Comparison of ENCODE assay signal across 8 mouse cellular contexts in the genomic region with DNA sequence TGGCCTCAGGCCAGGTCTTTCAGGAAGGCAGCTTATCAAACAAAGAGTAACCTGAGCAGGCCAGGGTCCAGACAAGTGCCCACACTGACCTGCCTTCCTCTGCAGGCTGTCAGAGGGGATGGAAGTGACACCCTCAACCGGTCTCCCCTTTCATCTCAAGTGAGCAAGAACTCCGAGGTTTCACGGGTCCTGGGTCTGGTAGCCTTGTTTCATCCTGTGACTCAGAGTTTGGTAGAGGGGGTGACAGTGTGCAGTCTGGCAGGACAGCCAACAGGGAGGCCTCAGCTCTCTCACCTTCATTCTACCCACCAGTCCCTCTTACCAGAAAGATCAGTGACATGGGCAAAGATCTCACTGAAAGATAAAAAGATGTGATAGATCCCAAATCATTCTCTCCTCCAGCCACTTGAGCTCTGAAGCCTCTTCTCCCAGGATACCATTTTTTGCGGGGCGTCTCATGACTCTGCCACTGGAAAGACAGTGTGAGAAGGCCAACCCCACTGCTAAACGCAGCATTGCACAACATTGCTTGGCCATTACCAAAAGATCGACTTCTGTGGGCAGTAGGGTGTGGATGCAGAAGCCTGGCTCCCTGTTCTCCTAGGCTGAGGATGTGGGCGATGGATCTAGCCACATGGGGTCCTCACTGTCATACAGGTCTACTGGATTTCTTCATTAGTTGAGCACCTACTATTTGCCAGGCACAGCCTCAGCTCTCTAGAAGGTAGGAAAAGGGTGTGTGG. TPM values are rescaled to one million over a fixed set of nuclear protein-coding genes. Genes with fewer than 3 reads are reported as not detected.
DNase-seq lines count a peak whose midpoint lies in the region; ATAC-seq and TF ChIP-seq lines count a peak whose summit lies in the region.

Maff (plus strand) TSS at position 571 of the 743 bp plus-strand sequence.

- H3K9me3 ChIP-seq in ES-Bruce4 (replicated peaks; ENCODE audit: control insufficient read depth, insufficient read depth, low read length, poor library complexity, severe bottlenecking) = no peaks in the 10 kb centered on the region
- no peaks in the 10 kb centered on the region for H3K9me3 ChIP-seq in heart, postnatal 0 days (replicated peaks; ENCODE audit: control insufficient read depth, low read length)
- H3K9me3 ChIP-seq in midbrain, embryonic 10.5 days (replicated peaks) = no peaks in the 10 kb centered on the region

- no peak within 1 kb of the TSS; the same call in 1 of the 2 replicates for H3K27ac ChIP-seq in ES-Bruce4 (ENCODE audit: insufficient read depth, low read length)
- H3K27ac ChIP-seq in heart, postnatal 0 days (ENCODE audit: low read depth) = peak within 1 kb of the TSS; percentile 98
- H3K27ac ChIP-seq in midbrain, embryonic 10.5 days (replicated peaks) = peak within 1 kb of the TSS; percentile 89

- no peaks in the 10 kb centered on the region for H3K27me3 ChIP-seq in ES-Bruce4 (ENCODE audit: control insufficient read depth, insufficient read depth, low read length, poor library complexity, severe bottlenecking)
- H3K27me3 ChIP-seq in heart, postnatal 0 days (ENCODE audit: control insufficient read depth, insufficient read depth, low read length) = no peaks in the 10 kb centered on the region
- peaks cover 43% of the 10 kb centered on the region for H3K27me3 ChIP-seq in midbrain, embryonic 10.5 days (ENCODE audit: low read depth, poor library complexity, severe bottlenecking)

- H3K9ac ChIP-seq in ES-Bruce4 (ENCODE audit: low read depth, poor library complexity, severe bottlenecking) = peak within 1 kb of the TSS; percentile 68
- peak within 1 kb of the TSS; percentile 84 for H3K9ac ChIP-seq in heart, postnatal 0 days (replicated peaks; ENCODE audit: low read depth, low read length)

- ATAC-seq in heart, postnatal 0 days (ENCODE audit: insufficient read depth, low read depth) = no peak
- no peak for ATAC-seq in monocyte, adult 5-6 weeks (replicated peaks; ENCODE audit: insufficient number of reproducible peaks, low FRiP score, low TSS enrichment, poor library complexity, severe bottlenecking)

- WGBS in heart, postnatal 0 days = 52% methylated on average over 8 of the region's 8 CpGs
- WGBS in midbrain, embryonic 10.5 days = 52% methylated on average over 8 of the region's 8 CpGs

- TF ChIP-seq EP300 in ES-Bruce4 (IDR thresholded peaks at IDR 0.05; ENCODE audit: insufficient read depth, low read depth, low read length) = no peak
- TF ChIP-seq EP300 in heart, postnatal 0 days (IDR thresholded peaks at IDR 0.05; ENCODE audit: low read depth) = no peak

- H3K36me3 ChIP-seq in ES-Bruce4 (ENCODE audit: control insufficient read depth, insufficient read depth, low read length, poor library complexity, severe bottlenecking) = no peaks in the 10 kb centered on the region
- no peaks in the 10 kb centered on the region for H3K36me3 ChIP-seq in heart, postnatal 0 days (replicated peaks; ENCODE audit: control insufficient read depth, insufficient read depth, low read length)
- H3K36me3 ChIP-seq in midbrain, embryonic 10.5 days = no peaks in the 10 kb centered on the region

- H3K4me1 ChIP-seq in ES-Bruce4 (ENCODE audit: control insufficient read depth, insufficient read depth, low read length) = peaks cover 2% of the 10 kb centered on the region
- peaks cover 20% of the 10 kb centered on the region for H3K4me1 ChIP-seq in heart, postnatal 0 days (ENCODE audit: control insufficient read depth, insufficient read depth)
- peaks cover 32% of the 10 kb centered on the region for H3K4me1 ChIP-seq in midbrain, embryonic 10.5 days

- peak; percentile 95 for DNase-seq in heart, adult 11 months
- no peak for DNase-seq in heart, postnatal 36 days
- DNase-seq in heart, postnatal 0 days (ENCODE audit: low spot score) = no peak
- DNase-seq in midbrain, embryonic 10.5 days (ENCODE audit: low spot score) = no peak
- DNase-seq in cerebellum, postnatal 10 days = no peak
- no peak for DNase-seq in right cerebral cortex, postnatal 14 days

- intact Hi-C loops in heart, postnatal 36 days (cut with DNase I) = loop anchor here (2.0 to 5.0 kb wide), 2 partner anchors 17 to 104 kb away; partner anchors contain the start of gene Pla2g6

- TF ChIP-seq CTCF in ES-Bruce4 (IDR thresholded peaks at IDR 0.05; ENCODE audit: low read depth, low read length) = no peak
- no peak for TF ChIP-seq CTCF in heart, postnatal 0 days (IDR thresholded peaks at IDR 0.05; ENCODE audit: low read depth)

- peak within 1 kb of the TSS; percentile 91 for H3K4me2 ChIP-seq in heart, postnatal 0 days (ENCODE audit: low read depth, low read length)

- H3K4me3 ChIP-seq in ES-Bruce4 (ENCODE audit: low read depth, low read length) = peak within 1 kb of the TSS; percentile 73
- peak within 1 kb of the TSS; percentile 85 for H3K4me3 ChIP-seq in heart, postnatal 0 days (ENCODE audit: low read depth, low read length)
- H3K4me3 ChIP-seq in midbrain, embryonic 10.5 days = peak within 1 kb of the TSS; percentile 86

- no peak for TF ChIP-seq POLR2A in ES-Bruce4 (IDR thresholded peaks at IDR 0.05; ENCODE audit: insufficient read depth, low read length)

RNA-seq across cellular contexts. Expression of gene Maff, which starts in this region (rescaled TPM):
- 10 to 100 TPM in 1 of 2 experiments, 1 to 10 TPM in 1; 9.0 to 10.5 TPM for total RNA-seq in heart, postnatal 36 days (2021)
- polyA plus RNA-seq in ES-Bruce4 (2011; ENCODE audit: insufficient read depth, insufficient read length, low read depth, missing spikeins) = 12.3 and 14.5 TPM in 2 replicates
- total RNA-seq in heart, postnatal 0 days (2014; rRNA removed; ENCODE audit: low replicate concordance) = 12.9 and 19.4 TPM in 2 replicates
- polyA plus RNA-seq in heart, postnatal 0 days (2015; fragmentation: Nextera tagmentation; extraction: Ambion mirVana) = 1.8 and 2.9 TPM in 2 replicates
- polyA plus RNA-seq in midbrain, embryonic 10.5 days (2016; fragmentation: Nextera tagmentation; extraction: Ambion mirVana) = 1.3 TPM in 2 replicates
- 9.8 to 14.5 TPM (median 10.4 TPM) in 3 replicates for total RNA-seq in monocyte, adult 5-6 weeks (2017)
